In the genomic region with DNA sequence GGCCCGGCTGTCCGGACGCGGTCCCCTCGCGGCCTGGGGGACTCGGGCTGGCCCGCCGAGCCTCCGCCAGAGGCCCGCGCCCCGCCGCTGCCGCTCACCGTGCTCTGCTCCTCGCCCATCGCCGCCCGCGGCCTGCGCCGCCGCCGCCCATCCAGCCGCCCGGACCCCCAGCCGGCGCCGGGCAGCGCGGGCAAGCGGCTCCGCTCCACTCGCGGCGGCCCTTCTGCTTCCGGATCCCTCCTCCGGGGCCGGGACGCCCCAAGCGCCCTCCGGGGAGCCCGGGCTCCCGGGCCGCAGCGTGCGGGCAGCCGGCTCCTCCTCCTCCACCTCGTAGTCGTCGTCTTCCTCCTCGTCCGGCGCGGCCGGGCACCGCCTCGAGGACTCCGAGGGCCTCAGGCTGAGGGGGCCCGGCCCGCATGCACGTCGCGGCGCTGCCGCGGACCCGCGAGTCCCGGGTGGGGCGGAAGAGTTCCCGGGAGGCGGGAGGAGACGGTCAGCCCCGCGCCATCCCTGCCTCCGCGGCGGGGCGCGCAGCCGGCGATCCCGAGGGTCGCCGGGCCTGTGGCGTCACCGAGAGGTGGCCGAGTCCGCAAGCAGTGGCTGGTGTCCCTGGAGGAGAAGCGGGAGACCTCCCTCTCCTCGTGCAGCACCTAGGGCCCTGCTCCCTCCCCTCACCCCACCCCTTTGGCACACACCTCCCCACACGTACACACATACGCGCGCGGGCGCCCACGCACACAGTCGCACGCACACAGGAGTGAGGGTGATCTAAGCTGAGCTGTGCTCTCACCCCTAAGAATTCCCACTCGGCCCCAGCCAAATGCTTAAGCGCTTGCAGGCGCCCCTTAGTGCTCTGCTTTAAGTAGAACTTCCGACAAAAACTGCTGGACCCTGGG, we compare ENCODE assay signal across 8 mouse cellular contexts. TPM values are rescaled to one million over a fixed set of nuclear protein-coding genes. Genes with fewer than 3 reads are reported as not detected.
A peak's percentile ranks its signal among the peaks of the same experiment; 100 is the strongest.
DNase-seq lines count a peak whose midpoint lies in the region; ATAC-seq lines count a peak whose summit lies in the region.

A gene (minus strand): TSS at position 119 of the 896 bp plus-strand sequence.

- H3K4me2 ChIP-seq in hindbrain, embryonic 13.5 days: peak within 1 kb of the TSS; percentile 79

- peak within 1 kb of the TSS; percentile 84 for H3K4me3 ChIP-seq in hindbrain, embryonic 13.5 days

- 0 out of 2 replicates have a peak, but pooled peaks cover 3% of the 10 kb centered on the region for H3K27me3 ChIP-seq in hindbrain, embryonic 13.5 days

- peaks cover 35% of the 10 kb centered on the region for H3K4me1 ChIP-seq in hindbrain, embryonic 13.5 days (replicated peaks)

- under 1% methylated on average over 83 of the region's 106 CpGs for WGBS in hindbrain, embryonic 13.5 days

- peak; percentile 89 for ATAC-seq in hindbrain, embryonic 13.5 days (ENCODE audit: low FRiP score)

- no peaks in the 10 kb centered on the region for H3K36me3 ChIP-seq in hindbrain, embryonic 13.5 days

- DNase-seq in ZHBTc4 (ENCODE audit: low read depth, low spot score): peak; percentile 60
- DNase-seq in cerebellum, postnatal 14 days: peak; percentile 80 to 81
- peak; percentile 75 to 80 for DNase-seq in frontal cortex, postnatal 36 days (ENCODE audit: low spot score in 2 of 2)
- DNase-seq in left cerebral cortex, adult 11 months (ENCODE audit: low spot score): peak; percentile 63
- peak; percentile 68 for DNase-seq in lung, postnatal 10 days
- DNase-seq in ovary, postnatal 14 days (ENCODE audit: low spot score): peak; percentile 61
- DNase-seq in urinary bladder, postnatal 25 days (ENCODE audit: low spot score): peak; percentile 50

- no peaks in the 10 kb centered on the region for H3K9me3 ChIP-seq in hindbrain, embryonic 13.5 days

- peak within 1 kb of the TSS; percentile 87 for H3K27ac ChIP-seq in hindbrain, embryonic 13.5 days

- H3K9ac ChIP-seq in hindbrain, embryonic 13.5 days: peak within 1 kb of the TSS; percentile 98

RNA-seq across cellular contexts. Expression of the gene that starts here (rescaled TPM):
- polyA plus RNA-seq in hindbrain, embryonic 13.5 days (2015; fragmentation: Nextera tagmentation; extraction: Ambion mirVana): 1.5 TPM in 2 replicates

Comparison
In these comparisons a context has a peak if more than half of its experiments do, and no peak if none do; other contexts are left out.
1. Peak in every context shown above with its lines: DNase-seq, ATAC-seq, H3K4me3 ChIP-seq and H3K27ac ChIP-seq.